Comparison of ENCODE assay signal across 7 mouse cellular contexts in genomic region chr10:59911091-59911490, GRCm38 (mm10). TPM values are rescaled to one million over a fixed set of nuclear protein-coding genes. Genes with fewer than 3 reads are reported as not detected.
A peak's percentile ranks its signal among the peaks of the same experiment; 100 is the strongest.
DNase-seq lines count a peak whose midpoint lies in the region; ATAC-seq and TF ChIP-seq lines count a peak whose summit lies in the region.

No protein-coding gene starts in this region.

- 26% methylated on average over 6 of the region's 6 CpGs for WGBS in spleen, adult 2 months
- 51% methylated on average over 6 of the region's 6 CpGs for WGBS in heart, postnatal 0 days

- ATAC-seq in heart, postnatal 0 days (ENCODE audit: insufficient read depth, low read depth) = no peak

- H3K9ac ChIP-seq in heart, postnatal 0 days (replicated peaks; ENCODE audit: low read depth, low read length) = no peak overlapping the region

- TF ChIP-seq EP300 in heart, postnatal 0 days (IDR thresholded peaks at IDR 0.05; ENCODE audit: low read depth) = no peak

- H3K27ac ChIP-seq in spleen, adult 2 months (ENCODE audit: insufficient read depth, low read length) = peak overlapping the region; percentile 56; the same call in 1 of the 2 replicates
- peak overlapping the region; percentile 31 for H3K27ac ChIP-seq in heart, postnatal 0 days (ENCODE audit: low read depth)

- no peak for TF ChIP-seq POLR2A in spleen, adult 2 months (IDR thresholded peaks at IDR 0.05; ENCODE audit: low read depth, low read length)

- no peak overlapping the region for H3K4me2 ChIP-seq in heart, postnatal 0 days (ENCODE audit: low read depth, low read length)

- no peak for TF ChIP-seq CTCF in spleen, adult 2 months (IDR thresholded peaks at IDR 0.05; ENCODE audit: extremely low read depth, insufficient read depth, insufficient read length, insufficient replicate concordance)
- TF ChIP-seq CTCF in heart, postnatal 0 days (IDR thresholded peaks at IDR 0.05; ENCODE audit: low read depth) = no peak

- peak overlapping the region; percentile 31; the same call in 1 of the 2 replicates for H3K4me3 ChIP-seq in spleen, adult 2 months (ENCODE audit: extremely low read depth, insufficient read depth, insufficient read length)
- H3K4me3 ChIP-seq in heart, postnatal 0 days (ENCODE audit: low read depth, low read length) = no peak overlapping the region

- DNase-seq in spleen, adult 2 months (ENCODE audit: low read depth in 1 of 2, low spot score in 2 of 2) = peak; percentile 57 to 84
- no peak for DNase-seq in spleen, adult 12 weeks (ENCODE audit: low spot score)
- no peak for DNase-seq in heart, postnatal 0 days (ENCODE audit: low spot score)
- peak; percentile 50 for DNase-seq in lung, postnatal 25 days (ENCODE audit: low spot score)
- DNase-seq in thymus, postnatal 36 days = peak; percentile 88 to 93
- DNase-seq in gastrocnemius, postnatal 4 days (ENCODE audit: low spot score in 2 of 2) = no peak
- DNase-seq in layer of hippocampus, adult 9-10 months (ENCODE audit: low spot score) = no peak

- peaks cover 48% of the 10 kb centered on the region; the same call in 1 of the 2 replicates for H3K4me1 ChIP-seq in spleen, adult 2 months (ENCODE audit: control insufficient read depth, insufficient read depth, insufficient read length)
- peaks cover 52% of the 10 kb centered on the region for H3K4me1 ChIP-seq in heart, postnatal 0 days (ENCODE audit: control insufficient read depth, insufficient read depth)

- no peaks in the 10 kb centered on the region for H3K36me3 ChIP-seq in spleen, adult 2 months (ENCODE audit: control insufficient read depth, insufficient read depth, low read length)
- H3K36me3 ChIP-seq in heart, postnatal 0 days (replicated peaks; ENCODE audit: control insufficient read depth, insufficient read depth, low read length) = no peaks in the 10 kb centered on the region

- H3K9me3 ChIP-seq in heart, postnatal 0 days (replicated peaks; ENCODE audit: control insufficient read depth, low read length) = no peaks in the 10 kb centered on the region

- no peaks in the 10 kb centered on the region for H3K27me3 ChIP-seq in spleen, adult 2 months (ENCODE audit: control insufficient read depth, insufficient read depth, low read length)
- no peaks in the 10 kb centered on the region for H3K27me3 ChIP-seq in heart, postnatal 0 days (ENCODE audit: control insufficient read depth, insufficient read depth, low read length)

RNA-seq across cellular contexts. Expression of gene Dnajb12, which starts 31.7 kb away (rescaled TPM):
- polyA plus RNA-seq in spleen, adult 2 months (2012; rRNA removed) = 29.9 and 32.4 TPM in 2 replicates
- total RNA-seq in heart, postnatal 0 days (2014; rRNA removed; ENCODE audit: low replicate concordance) = 48.5 and 50.0 TPM in 2 replicates
- 18.4 and 18.5 TPM in 2 replicates for polyA plus RNA-seq in heart, postnatal 0 days (2015; fragmentation: Nextera tagmentation; extraction: Ambion mirVana)
- total RNA-seq in gastrocnemius, postnatal 4 days (2021) = 10 to 100 TPM; 45.0 to 51.3 TPM

RNA-seq across cellular contexts. Expression of gene Ddit4, which starts 40.5 kb away (rescaled TPM):
- polyA plus RNA-seq in spleen, adult 2 months (2012; rRNA removed) = 152 and 168 TPM in 2 replicates
- 30.3 and 35.6 TPM in 2 replicates for total RNA-seq in heart, postnatal 0 days (2014; rRNA removed; ENCODE audit: low replicate concordance)
- polyA plus RNA-seq in heart, postnatal 0 days (2015; fragmentation: Nextera tagmentation; extraction: Ambion mirVana) = 17.0 and 17.4 TPM in 2 replicates
- 10 to 100 TPM; 18.6 to 18.7 TPM for total RNA-seq in gastrocnemius, postnatal 4 days (2021)

Comparison
In these comparisons a context has a peak if more than half of its experiments do, and no peak if none do; other contexts are left out.
1. DNase-seq: peak in spleen, adult 2 months (2 of 2), lung, postnatal 25 days (single experiment) and thymus, postnatal 36 days (2 of 2); none in spleen, adult 12 weeks (single experiment), heart, postnatal 0 days (single experiment), gastrocnemius, postnatal 4 days (0 of 2) and layer of hippocampus, adult 9-10 months (single experiment).